10 mouse cellular contexts compared by ENCODE assay signal in the genomic region with DNA sequence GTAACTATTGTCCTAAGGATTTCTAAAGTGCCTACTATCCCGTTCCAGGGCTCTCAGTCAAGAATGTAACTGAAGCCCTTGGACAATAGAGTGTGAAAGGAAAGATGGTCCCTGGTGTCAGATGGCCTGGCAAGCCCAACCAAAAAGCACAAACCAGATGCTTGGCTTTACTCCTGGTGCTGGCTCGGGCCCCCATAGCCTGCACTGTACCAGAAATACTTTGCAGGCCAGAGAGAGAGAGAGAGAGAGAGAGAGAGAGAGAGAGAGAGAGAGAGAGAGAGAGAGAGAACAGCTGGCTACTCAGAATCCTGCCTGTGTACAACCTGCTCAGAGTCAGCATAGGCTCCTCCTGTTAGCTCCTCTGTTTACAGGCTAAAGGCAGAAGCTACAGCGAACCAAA. TPM values are rescaled to one million over a fixed set of nuclear protein-coding genes. Genes with fewer than 3 reads are reported as not detected.
DNase-seq lines count a peak whose midpoint lies in the region; ATAC-seq lines count a peak whose summit lies in the region.
"Had no signal": no experiment of that assay in that cellular context is flagged by ENCODE, and none has a peak within 500 bp of the region (broad histone marks: within the 10 kb centered on the region; RNA-seq: fewer than 3 reads in every experiment).

No protein-coding gene starts in this region.

- intact Hi-C loops in gastrocnemius, postnatal 36 days (cut with DNase I), result no loop called here

- no peak overlapping the region for H3K9ac ChIP-seq in heart, embryonic 12.5 days
- H3K9ac ChIP-seq in liver, embryonic 13.5 days, result no peak overlapping the region; the same call in 1 of the 2 replicates

- H3K27ac ChIP-seq in heart, embryonic 12.5 days (ENCODE audit: poor library complexity, severe bottlenecking), result no peak overlapping the region
- H3K27ac ChIP-seq in liver, embryonic 13.5 days, result peak overlapping the region; percentile 82

- peaks cover 18% of the 10 kb centered on the region for H3K4me1 ChIP-seq in heart, embryonic 12.5 days (replicated peaks)
- peaks cover 65% of the 10 kb centered on the region for H3K4me1 ChIP-seq in liver, embryonic 13.5 days (replicated peaks)

- no peaks in the 10 kb centered on the region for H3K27me3 ChIP-seq in heart, embryonic 12.5 days (replicated peaks)
- no peaks in the 10 kb centered on the region for H3K27me3 ChIP-seq in liver, embryonic 13.5 days
- H3K27me3 ChIP-seq: megakaryocyte, embryonic 14.5 days had no signal

- 32% methylated on average over 3 of the region's 3 CpGs for WGBS in heart, embryonic 12.5 days
- 69% methylated on average over 3 of the region's 3 CpGs for WGBS in liver, embryonic 13.5 days (ENCODE audit: insufficient replicate concordance)

- H3K4me3 ChIP-seq in heart, embryonic 12.5 days, result no peak overlapping the region
- H3K4me3 ChIP-seq in liver, embryonic 13.5 days (replicated peaks), result no peak overlapping the region

- no peak for ATAC-seq in heart, embryonic 12.5 days (ENCODE audit: insufficient number of reproducible peaks, low FRiP score)
- no peak for ATAC-seq in liver, embryonic 13.5 days (ENCODE audit: low read depth)

- DNase-seq in heart, adult 11 months, result peak; percentile 98
- peak; percentile 85 for DNase-seq in 3T3-L1 (ENCODE audit: low read depth, low spot score)
- DNase-seq in gastrocnemius, postnatal 36 days, result peak; percentile 81 to 86
- no peak for DNase-seq in liver, embryonic 13.5 days
- no peak for DNase-seq in frontal cortex, postnatal 14 days (ENCODE audit: low spot score in 2 of 2)
- DNase-seq in thymus, postnatal 0 days (ENCODE audit: low spot score), result no peak
- no peak for DNase-seq in right cerebral cortex, postnatal 14 days
- DNase-seq: kidney, postnatal 25 days had no signal

- H3K4me2 ChIP-seq in heart, embryonic 12.5 days, result no peak overlapping the region
- no peak overlapping the region for H3K4me2 ChIP-seq in liver, embryonic 13.5 days

- no peaks in the 10 kb centered on the region for H3K9me3 ChIP-seq in heart, embryonic 12.5 days (replicated peaks)
- no peaks in the 10 kb centered on the region for H3K9me3 ChIP-seq in liver, embryonic 13.5 days (replicated peaks)
- H3K9me3 ChIP-seq: megakaryocyte, embryonic 14.5 days had no signal

- no peaks in the 10 kb centered on the region for H3K36me3 ChIP-seq in heart, embryonic 12.5 days
- no peaks in the 10 kb centered on the region for H3K36me3 ChIP-seq in liver, embryonic 13.5 days

RNA-seq across cellular contexts. Expression of a gene that starts 36.7 kb away (rescaled TPM):
- polyA plus RNA-seq in heart, embryonic 12.5 days (2016; fragmentation: Nextera tagmentation; extraction: Ambion mirVana), result 4,565 and 4,650 TPM in 2 replicates
- total RNA-seq in gastrocnemius, postnatal 36 days (2021), result over 10,000 TPM; 26,294 to 27,735 TPM
- 168 and 198 TPM in 2 replicates for polyA plus RNA-seq in liver, embryonic 13.5 days (2015; fragmentation: Nextera tagmentation; extraction: Ambion mirVana)
- 88.5 and 91.4 TPM in 2 replicates for polyA plus RNA-seq in thymus, postnatal 0 days (2015; fragmentation: Nextera tagmentation; extraction: Ambion mirVana)

RNA-seq across cellular contexts. Expression of a gene that starts 37.2 kb away (rescaled TPM):
- 9.3 and 10.1 TPM in 2 replicates for polyA plus RNA-seq in heart, embryonic 12.5 days (2016; fragmentation: Nextera tagmentation; extraction: Ambion mirVana)
- 10 to 100 TPM; 20.8 to 22.1 TPM for total RNA-seq in gastrocnemius, postnatal 36 days (2021)
- 6.4 and 6.7 TPM in 2 replicates for polyA plus RNA-seq in liver, embryonic 13.5 days (2015; fragmentation: Nextera tagmentation; extraction: Ambion mirVana)
- polyA plus RNA-seq in thymus, postnatal 0 days (2015; fragmentation: Nextera tagmentation; extraction: Ambion mirVana), result 9.8 and 10.9 TPM in 2 replicates

Comparison
In these comparisons a context has a peak if more than half of its experiments do, and no peak if none do; other contexts are left out.
1. DNase-seq: peak in heart, adult 11 months (single experiment), 3T3-L1 (single experiment) and gastrocnemius, postnatal 36 days (2 of 2); none in liver, embryonic 13.5 days (single experiment), frontal cortex, postnatal 14 days (0 of 2), thymus, postnatal 0 days (single experiment) and right cerebral cortex, postnatal 14 days (single experiment).
2. RNA of a gene that starts 36.7 kb away (polyA plus RNA-seq): 4,565 to 4,650 TPM in heart, embryonic 12.5 days; 168 to 198 TPM in liver, embryonic 13.5 days and 88.5 to 91.4 TPM in thymus, postnatal 0 days; every median in the first group is over 10 times any median in the second.